Mouse (Mus musculus) CH12.LX (cell line): ENCODE measurements at regions not wholly inside any gene's neighbourhood (a gene's known extent, or its start where the extent isn't known, plus 50 kb on each side); places are given as distances from the start of the nearest gene placed in this dataset.

Source experiments
- DNase-seq: peaks from one replicate; pipeline ENCODE4 v3.0.0-alpha.2; 2013; ENCODE audit errors: extremely low read depth
- H3K27ac ChIP-seq: 2 replicates; pipeline ENCODE4 v1.5.1; 2012; ENCODE audit warnings: low read depth, mild to moderate bottlenecking, control low read depth, moderate library complexity; ENCODE audit not compliant: insufficient read depth
- H3K27me3 ChIP-seq: replicated peaks from 2 replicates; pipeline ENCODE3; 2012; ENCODE audit warnings: inconsistent platforms
- H3K36me3 ChIP-seq, 2 experiments: replicated peaks in 1 of 2; 2 replicates each; pipeline versions ENCODE3 to v1.6.1; 2012; ENCODE audit warnings: inconsistent platforms in 1 of 2, low read length in 1 of 2, mild to moderate bottlenecking in 1 of 2, mixed read lengths in 1 of 2, moderate library complexity in 1 of 2; ENCODE audit not compliant: control insufficient read depth in 1 of 2, insufficient read depth in 1 of 2
- H3K4me1 ChIP-seq, 2 experiments: 2 replicates each; pipeline ENCODE4 v1.6.1; 2012; ENCODE audit warnings: inconsistent platforms in 1 of 2, moderate library complexity in 1 of 2; ENCODE audit not compliant: insufficient read depth in 2 of 2, control insufficient read depth in 1 of 2
- H3K4me2 ChIP-seq: 2 replicates; pipeline ENCODE4 v1.6.1; 2012; ENCODE audit warnings: low read depth, mild to moderate bottlenecking, control low read depth; ENCODE audit not compliant: poor library complexity, insufficient read depth, severe bottlenecking
- H3K4me3 ChIP-seq, 3 experiments: fragments of 150-350 bp in 1 of 3; sonication (generic) in 1 of 3; replicated peaks in 1 of 3; 2 replicates each; pipeline versions ENCODE3 to v1.5.1; 2011 to 2012; ENCODE audit warnings: low read depth in 2 of 3, low read length in 2 of 3, mild to moderate bottlenecking in 2 of 3, moderate library complexity in 2 of 3, control low read depth in 1 of 3, improper control_type of control experiment in 1 of 3, inconsistent platforms in 1 of 3, mixed read lengths in 1 of 3; ENCODE audit not compliant: poor library complexity in 1 of 3
- H3K79me2 ChIP-seq: replicated peaks from 2 replicates; pipeline ENCODE4 v1.6.1; 2012; ENCODE audit warnings: mild to moderate bottlenecking, moderate library complexity; ENCODE audit not compliant: control insufficient read depth, poor library complexity, insufficient read depth, severe bottlenecking; ENCODE audit errors: extremely low read depth
- H3K9ac ChIP-seq: 2 replicates; pipeline ENCODE4 v1.6.1; 2012; ENCODE audit warnings: low read depth, mild to moderate bottlenecking, control low read depth, moderate library complexity; ENCODE audit not compliant: insufficient read depth
- H3K9me3 ChIP-seq: replicated peaks from 2 replicates; pipeline ENCODE3; 2012; ENCODE audit warnings: low read length, inconsistent platforms, mixed read lengths
- CHD1 ChIP-seq: IDR thresholded peaks from 2 replicates; pipeline ENCODE4 v1.6.1; 2012; ENCODE audit warnings: low read depth, low read length, improper control_type of control experiment, inconsistent platforms
- CHD2 ChIP-seq: IDR thresholded peaks from 2 replicates; pipeline ENCODE4 v1.6.1; 2011; ENCODE audit warnings: low read length, improper control_type of control experiment
- CTCF ChIP-seq, 2 experiments: IDR thresholded peaks in 1 of 2; conservative IDR thresholded peaks in 1 of 2; 2 replicates each; pipeline ENCODE4 v1.5.1; 2011 to 2012; ENCODE audit warnings: low read depth in 2 of 2, low read length in 2 of 2, improper control_type of control experiment in 1 of 2, inconsistent platforms in 1 of 2, mild to moderate bottlenecking in 1 of 2, moderate library complexity in 1 of 2
- EP300 ChIP-seq: IDR thresholded peaks from 2 replicates; pipeline ENCODE4 v1.6.1; 2011; ENCODE audit warnings: low read length, improper control_type of control experiment
- GABPA ChIP-seq: IDR thresholded peaks from 2 replicates; pipeline ENCODE4 v1.6.1; 2012; ENCODE audit warnings: low read depth, low read length, improper control_type of control experiment, inconsistent platforms; ENCODE audit not compliant: insufficient replicate concordance
- HCFC1 ChIP-seq: IDR thresholded peaks from 2 replicates; pipeline ENCODE4 v1.6.1; 2012; ENCODE audit warnings: low read depth, mild to moderate bottlenecking, inconsistent platforms, low read length, improper control_type of control experiment
- IRF4 ChIP-seq: IDR thresholded peaks from 2 replicates; pipeline ENCODE4 v1.6.1; 2014; ENCODE audit warnings: low read depth, mild to moderate bottlenecking, inconsistent platforms, low read length, improper control_type of control experiment
- JUN ChIP-seq: IDR thresholded peaks from 2 replicates; pipeline ENCODE4 v1.6.1; 2011; ENCODE audit warnings: low read depth, mild to moderate bottlenecking, low read length, improper control_type of control experiment, moderate library complexity; ENCODE audit not compliant: insufficient read depth
- JUND ChIP-seq: conservative IDR thresholded peaks from 2 replicates; pipeline ENCODE4 v1.6.1; 2011; ENCODE audit warnings: low read depth, low read length, improper control_type of control experiment
- MAFK ChIP-seq: IDR thresholded peaks from 2 replicates; pipeline ENCODE4 v1.6.1; 2011; ENCODE audit warnings: low read length, improper control_type of control experiment; ENCODE audit not compliant: insufficient replicate concordance
- MAX ChIP-seq: IDR thresholded peaks from 2 replicates; pipeline ENCODE4 v1.6.1; 2011; ENCODE audit warnings: low read length, improper control_type of control experiment
- MEF2A ChIP-seq: IDR thresholded peaks from 2 replicates; pipeline ENCODE4 v1.6.1; 2014; ENCODE audit warnings: low read depth, mild to moderate bottlenecking, inconsistent platforms, low read length, improper control_type of control experiment, borderline replicate concordance
- MXI1 ChIP-seq: IDR thresholded peaks from 2 replicates; pipeline ENCODE4 v1.6.1; 2011; ENCODE audit warnings: mild to moderate bottlenecking, low read depth, low read length, improper control_type of control experiment
- NRF1 ChIP-seq: IDR thresholded peaks from 2 replicates; pipeline ENCODE4 v1.6.1; 2014; ENCODE audit warnings: low read depth, mild to moderate bottlenecking, inconsistent platforms, low read length, improper control_type of control experiment, moderate library complexity
- POLR2AphosphoS2 ChIP-seq: IDR thresholded peaks from 2 replicates; pipeline ENCODE4 v1.6.1; 2011; ENCODE audit warnings: low read depth, low read length, improper control_type of control experiment
- RCOR1 ChIP-seq: conservative IDR thresholded peaks from 2 replicates; pipeline ENCODE4 v1.6.1; 2012; ENCODE audit warnings: low read depth, mild to moderate bottlenecking, inconsistent platforms, low read length, improper control_type of control experiment
- USF1 ChIP-seq: IDR thresholded peaks from 2 replicates; pipeline ENCODE4 v1.6.1; 2014; ENCODE audit warnings: low read depth, mild to moderate bottlenecking, inconsistent platforms, low read length, improper control_type of control experiment
- USF2 ChIP-seq: conservative IDR thresholded peaks from 2 replicates; pipeline ENCODE4 v1.6.1; 2011; ENCODE audit warnings: low read depth, low read length, improper control_type of control experiment
- ZMIZ1 ChIP-seq: IDR thresholded peaks from 2 replicates; pipeline ENCODE4 v1.6.1; 2012; ENCODE audit warnings: low read depth, mild to moderate bottlenecking, inconsistent platforms, low read length, improper control_type of control experiment
- dilution Hi-C: fragments of 300-500 bp; cut with MboI; formaldehyde crosslinking; loops from 2 replicates; pipeline ENCODE4 v1.14.3; 2020; ENCODE audit warnings: low sequenced_read_pairs; ENCODE audit not compliant: extremely low pct_unique_long_range_greater_than_20kb, extremely low pct_ligation_motif_present
- in situ Hi-C: fragments of 300-500 bp; cut with MboI; formaldehyde crosslinking; loops from 3 replicates; pipeline ENCODE4 v1.14.3; 2019; ENCODE audit warnings: low sequenced_read_pairs, low pct_ligation_motif_present, low pct_unique_long_range_greater_than_20kb, mixed read lengths

GRCm38 (mm10) chr17:14538527-14538926 is 155.5 kb downstream of the Thbs2 start:
- dilution Hi-C loops, result no loop called here
- TF ChIP-seq USF2, result no peak
- no peak for TF ChIP-seq JUND
- TF ChIP-seq CHD1, result no peak
- TF ChIP-seq IRF4, result no peak
- no peak for TF ChIP-seq POLR2AphosphoS2
- TF ChIP-seq RCOR1, result no peak
- TF ChIP-seq CHD2, result no peak
- no peak for TF ChIP-seq MAX
- no peak for TF ChIP-seq MAFK
- no peak for TF ChIP-seq GABPA
- TF ChIP-seq USF1, result no peak
- no peak for TF ChIP-seq CTCF (conservative IDR thresholded peaks at IDR 0.05 in 1 of 2, IDR thresholded peaks at IDR 0.05 in 1 of 2; ENCODE audit: low read depth in 2 of 2, low read length in 2 of 2)
- no peak for TF ChIP-seq ZMIZ1
- TF ChIP-seq, all 38 proteins: peak for 0
- Histone ChIP-seq H3K4me1 (no peaks in the 10 kb centered on the region), H3K27me3 (peaks cover 2% of the 10 kb centered on the region), H3K79me2 (no peaks in the 10 kb centered on the region), H3K4me2 (no peak overlapping the region), H3K36me3 (no peaks in the 10 kb centered on the region), H3K27ac (no peak overlapping the region), H3K9me3 (no peaks in the 10 kb centered on the region), H3K9ac (no peak overlapping the region), H3K4me3 (no peak overlapping the region)
- in situ Hi-C loops, result no loop called here
- no peak for DNase-seq

GRCm38 (mm10) chr17:14532979-14533314 is 161.1 kb downstream of the Thbs2 start:
- Histone ChIP-seq H3K27ac (no peak overlapping the region), H3K27me3 (peaks cover 2% of the 10 kb centered on the region), H3K79me2 (no peaks in the 10 kb centered on the region), H3K9ac (no peak overlapping the region), H3K36me3 (no peaks in the 10 kb centered on the region), H3K9me3 (no peaks in the 10 kb centered on the region), H3K4me3 (no peak overlapping the region), H3K4me1 (no peaks in the 10 kb centered on the region)
- TF ChIP-seq MEF2A (no peak), CHD2 (no peak)
- TF ChIP-seq, all 38 proteins: peak for 0
- no peak for DNase-seq
- no peak overlapping the region for H3K4me2 ChIP-seq
- in situ Hi-C loops (no loop called here), dilution Hi-C loops (no loop called here)

DNA sequence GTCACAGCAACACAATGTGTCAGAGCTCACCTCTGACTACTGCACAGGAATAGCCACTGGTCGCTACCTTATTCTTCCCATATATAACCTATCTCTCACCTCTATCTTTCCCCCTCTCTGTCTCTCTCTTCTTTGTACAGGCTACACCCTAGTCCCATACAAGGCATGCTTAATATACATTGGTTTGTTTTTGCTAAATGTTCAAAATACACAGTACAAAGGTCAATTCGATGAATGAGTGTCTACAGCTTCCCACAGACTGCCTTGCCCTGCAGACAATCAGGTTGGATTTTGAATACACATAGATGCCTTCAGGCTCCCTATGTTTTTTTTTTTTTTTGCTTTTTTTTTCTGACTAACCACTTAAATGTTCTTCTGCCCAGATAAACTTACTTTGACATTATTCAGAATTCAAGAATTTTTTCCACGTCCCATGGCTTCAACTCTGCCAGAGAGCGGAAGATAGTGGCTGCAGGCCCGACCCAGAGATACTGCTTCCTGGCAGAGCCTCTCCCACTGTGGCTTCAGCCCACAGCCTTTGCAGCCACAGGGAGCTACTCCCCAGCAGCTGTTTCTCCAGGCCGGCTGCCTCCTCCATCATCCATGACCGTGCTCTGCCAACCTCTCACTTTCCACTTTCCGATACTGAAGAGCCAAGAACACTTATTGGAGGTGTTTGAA is 161.6 kb downstream of the Thbs2 start:
- TF ChIP-seq HCFC1, result no peak
- no peak for TF ChIP-seq CHD2
- no peak for TF ChIP-seq CTCF (conservative IDR thresholded peaks at IDR 0.05 in 1 of 2, IDR thresholded peaks at IDR 0.05 in 1 of 2; ENCODE audit: low read depth in 2 of 2, low read length in 2 of 2)
- TF ChIP-seq GABPA, result no peak
- TF ChIP-seq NRF1, result no peak
- TF ChIP-seq MXI1, result no peak
- TF ChIP-seq JUN, result no peak
- TF ChIP-seq RCOR1, result no peak
- no peak for TF ChIP-seq EP300
- H3K79me2 ChIP-seq, result no peaks in the 10 kb centered on the region
- H3K36me3 ChIP-seq, result no peaks in the 10 kb centered on the region
- H3K4me3 ChIP-seq, result no peak overlapping the region
- no peak overlapping the region for H3K9ac ChIP-seq
- DNase-seq, result no peak
- dilution Hi-C loops (no loop called here), in situ Hi-C loops (no loop called here)
- H3K27ac ChIP-seq, result no peak overlapping the region
- H3K4me1 ChIP-seq, result no peaks in the 10 kb centered on the region
- no peaks in the 10 kb centered on the region for H3K9me3 ChIP-seq
- no peak overlapping the region for H3K4me2 ChIP-seq
- H3K27me3 ChIP-seq, result peaks cover 2% of the 10 kb centered on the region
